Comparison of ENCODE assay signal across 8 mouse cellular contexts in the genomic region with DNA sequence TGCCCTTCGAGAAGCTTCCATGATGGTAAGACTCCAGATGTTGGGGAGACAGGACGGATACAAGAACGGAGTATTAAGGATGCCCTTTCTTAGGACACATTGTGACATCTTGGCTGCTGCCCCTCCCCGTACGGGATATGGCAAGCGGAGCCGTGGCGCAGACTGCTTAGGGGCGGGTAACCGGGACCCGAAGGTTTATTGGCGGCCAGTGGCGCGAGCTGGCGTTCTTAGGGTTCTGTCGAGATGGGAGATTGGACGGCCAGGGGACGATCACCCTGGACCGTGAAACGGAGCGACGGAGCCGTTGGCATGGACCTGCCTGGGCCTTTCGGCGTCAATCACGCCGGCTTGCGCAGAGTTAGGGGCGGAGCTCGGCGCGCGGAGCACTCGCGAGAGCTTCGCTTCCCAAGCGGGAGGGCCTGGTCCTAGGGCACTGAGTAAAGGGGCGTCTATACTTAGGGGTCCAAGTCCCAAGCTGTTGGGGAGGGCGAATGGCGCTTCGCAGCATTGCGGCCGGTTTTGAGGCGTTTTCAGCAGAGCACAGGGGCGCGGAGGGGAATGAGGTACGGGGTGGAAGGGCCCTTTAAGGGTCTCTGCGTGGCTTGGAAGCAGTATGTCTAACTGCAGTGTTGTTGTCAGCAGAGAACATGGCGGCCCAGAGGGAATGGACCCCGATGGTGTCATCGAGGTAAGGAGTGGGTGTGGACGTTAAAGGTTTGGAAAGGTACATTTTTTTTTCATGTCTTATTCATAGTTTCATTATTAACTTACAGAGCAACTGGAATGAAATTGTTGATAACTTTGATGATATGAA. TPM values are rescaled to one million over a fixed set of nuclear protein-coding genes. Genes with fewer than 3 reads are reported as not detected.
A peak's percentile ranks its signal among the peaks of the same experiment; 100 is the strongest.
DNase-seq lines count a peak whose midpoint lies in the region; ATAC-seq and TF ChIP-seq lines count a peak whose summit lies in the region.

No protein-coding gene starts in this region.

- H3K9ac ChIP-seq in hindbrain, postnatal 0 days (replicated peaks; ENCODE audit: low read length), result peak overlapping the region; percentile 100

- H3K4me3 ChIP-seq in cortical plate, adult 2 months (ENCODE audit: insufficient read depth, low read length), result peak overlapping the region; percentile 96
- peak overlapping the region; percentile 99 for H3K4me3 ChIP-seq in hindbrain, postnatal 0 days (ENCODE audit: low read length)

- H3K27ac ChIP-seq in cortical plate, adult 2 months (ENCODE audit: insufficient read depth, low read length), result peak overlapping the region; percentile 99
- peak overlapping the region; percentile 100 for H3K27ac ChIP-seq in hindbrain, postnatal 0 days

- peak; percentile 92 for TF ChIP-seq POLR2A in cortical plate, adult 2 months (IDR thresholded peaks at IDR 0.05; ENCODE audit: extremely low read depth, insufficient read depth, low read length)

- peak; percentile 90 for DNase-seq in ZHBTc4 (ENCODE audit: low read depth, low spot score)
- DNase-seq in gastrocnemius, adult 8-10 months (ENCODE audit: low spot score in 2 of 2), result peak; percentile 52 to 74
- peak; percentile 94 for DNase-seq in hindbrain, postnatal 0 days (ENCODE audit: low spot score)
- peak; percentile 69 to 71 for DNase-seq in left cerebral cortex, adult 8-10 months (ENCODE audit: low spot score in 2 of 2)
- DNase-seq in right cerebral cortex, adult 2 months (ENCODE audit: low spot score in 2 of 2), result peak; percentile 75 to 78
- DNase-seq in urinary bladder, postnatal 10 days (ENCODE audit: low spot score), result peak; percentile 52

- no peak for TF ChIP-seq CTCF in cortical plate, adult 2 months (IDR thresholded peaks at IDR 0.05; ENCODE audit: extremely low read depth, insufficient read depth, low read length)
- TF ChIP-seq CTCF in hindbrain, postnatal 0 days (IDR thresholded peaks at IDR 0.05; ENCODE audit: low read depth), result no peak

- peaks cover 21% of the 10 kb centered on the region for H3K36me3 ChIP-seq in hindbrain, postnatal 0 days (ENCODE audit: insufficient read depth, low read length)

- H3K4me2 ChIP-seq in hindbrain, postnatal 0 days (ENCODE audit: low read depth, low read length), result peak overlapping the region; percentile 71

- no peaks in the 10 kb centered on the region for H3K4me1 ChIP-seq in cortical plate, adult 2 months (ENCODE audit: control insufficient read depth, insufficient read depth, low read length)
- H3K4me1 ChIP-seq in hindbrain, postnatal 0 days (ENCODE audit: insufficient read depth, low read length), result peaks cover 6% of the 10 kb centered on the region; the same call in 1 of the 2 replicates

- WGBS in hindbrain, postnatal 0 days, result 0% methylated on average over 52 of the region's 52 CpGs

- ATAC-seq in hindbrain, postnatal 0 days, result peak; percentile 96
- peak; percentile 63 for ATAC-seq in megakaryocyte, adult 5-6 weeks (ENCODE audit: poor library complexity, severe bottlenecking)

- no peaks in the 10 kb centered on the region for H3K9me3 ChIP-seq in hindbrain, postnatal 0 days (ENCODE audit: low read length)

- no peaks in the 10 kb centered on the region for H3K27me3 ChIP-seq in hindbrain, postnatal 0 days (ENCODE audit: insufficient read depth, low read length)

RNA-seq across cellular contexts. Expression of a gene that starts 0.9 kb away (rescaled TPM):
- 673 and 704 TPM in 2 replicates for polyA plus RNA-seq in cortical plate, adult 2 months (2012; rRNA removed)
- total RNA-seq in gastrocnemius, adult 8-10 months (2022), result 100 to 1,000 TPM; 414 to 531 (median 457) TPM
- total RNA-seq in hindbrain, postnatal 0 days (2014; rRNA removed), result 490 and 513 TPM in 2 replicates
- polyA plus RNA-seq in hindbrain, postnatal 0 days (2015; fragmentation: Nextera tagmentation; extraction: Ambion mirVana), result 260 and 265 TPM in 2 replicates
- total RNA-seq in left cerebral cortex, adult 8-10 months (2022), result 100 to 1,000 TPM; 839 to 960 (median 920) TPM
- total RNA-seq in megakaryocyte, adult 5-6 weeks (2015), result 299 and 324 TPM in 2 replicates
- total RNA-seq in megakaryocyte, adult 5-6 weeks (2017), result 454 and 463 TPM in 2 replicates

RNA-seq across cellular contexts. Expression of a gene that starts 19.4 kb away (rescaled TPM):
- polyA plus RNA-seq in cortical plate, adult 2 months (2012; rRNA removed), result 1.1 and 1.3 TPM in 2 replicates
- 10 to 100 TPM in 2 of 4 experiments, 1 to 10 TPM in 2; 8.4 to 12.7 (median 9.9) TPM for total RNA-seq in gastrocnemius, adult 8-10 months (2022)
- total RNA-seq in hindbrain, postnatal 0 days (2014; rRNA removed), result 8.6 and 22.1 TPM in 2 replicates
- 31.6 and 35.7 TPM in 2 replicates for polyA plus RNA-seq in hindbrain, postnatal 0 days (2015; fragmentation: Nextera tagmentation; extraction: Ambion mirVana)
- total RNA-seq in left cerebral cortex, adult 8-10 months (2022), result 1 to 10 TPM; 3.9 to 6.6 (median 5.4) TPM
- total RNA-seq in megakaryocyte, adult 5-6 weeks (2015), result 107 and 122 TPM in 2 replicates
- total RNA-seq in megakaryocyte, adult 5-6 weeks (2017), result 42.3 and 45.5 TPM in 2 replicates

RNA-seq across cellular contexts. Expression of a gene that starts 38.2 kb away (rescaled TPM):
- 0.15 TPM in 1 of 2 replicates, not detected in the other for polyA plus RNA-seq in cortical plate, adult 2 months (2012; rRNA removed)
- 10 to 100 TPM in 3 of 4 experiments, 1 to 10 TPM in 1; 2.3 to 45.4 (median 17.8) TPM for total RNA-seq in gastrocnemius, adult 8-10 months (2022)
- not detected in 2 replicates for total RNA-seq in hindbrain, postnatal 0 days (2014; rRNA removed)
- polyA plus RNA-seq in hindbrain, postnatal 0 days (2015; fragmentation: Nextera tagmentation; extraction: Ambion mirVana), result not detected in 2 replicates
- not detected for total RNA-seq in left cerebral cortex, adult 8-10 months (2022)
- 0.55 and 0.80 TPM in 2 replicates for total RNA-seq in megakaryocyte, adult 5-6 weeks (2015)
- total RNA-seq in megakaryocyte, adult 5-6 weeks (2017), result 0.40 and 1.7 TPM in 2 replicates

RNA-seq across cellular contexts. Expression of a gene that starts 50.5 kb away (rescaled TPM):
- polyA plus RNA-seq in cortical plate, adult 2 months (2012; rRNA removed), result 0.08 TPM in 1 of 2 replicates, not detected in the other
- under 1 TPM in 1 of 4 experiments, not detected in 3; 0.70 TPM for total RNA-seq in gastrocnemius, adult 8-10 months (2022)
- total RNA-seq in hindbrain, postnatal 0 days (2014; rRNA removed), result not detected in 2 replicates
- 0.16 TPM in 1 of 2 replicates, not detected in the other for polyA plus RNA-seq in hindbrain, postnatal 0 days (2015; fragmentation: Nextera tagmentation; extraction: Ambion mirVana)
- total RNA-seq in left cerebral cortex, adult 8-10 months (2022), result not detected
- total RNA-seq in megakaryocyte, adult 5-6 weeks (2015), result 0.46 TPM in 1 of 2 replicates, not detected in the other
- 0.11 and 0.41 TPM in 2 replicates for total RNA-seq in megakaryocyte, adult 5-6 weeks (2017)

Comparison
In these comparisons a context has a peak if more than half of its experiments do, and no peak if none do; other contexts are left out.
1. Peak in every context shown above with its lines: DNase-seq, ATAC-seq, H3K4me3 ChIP-seq and H3K27ac ChIP-seq.